Mouse (Mus musculus) left cerebral cortex, adult 18-20 months (tissue): ENCODE results near the gene Rcan1. TPM values are rescaled to one million over a fixed set of nuclear protein-coding genes. Genes with fewer than 3 reads are reported as not detected.
"Not testable (repeated sequence)": the region's sequence is repeated elsewhere in the genome, so short reads cannot be mapped to it uniquely, and the experiment has no call there.

Experiments
- DNase-seq, 2 experiments: peaks; one replicate each; pipeline ENCODE4 v3.0.0; 2021 to 2022; ENCODE audit warnings: low spot score in 2 of 2, mixed read lengths in 1 of 2
- total RNA-seq, 2 experiments: library from RNA; stranded (reverse); gene quantifications; 2 replicates each; pipeline ENCODE4 v1.2.3; 2021

The Rcan1 gene
- total RNA-seq, 2 experiments from 2014 or later, result 59.2 to 69.2 TPM

DNA sequence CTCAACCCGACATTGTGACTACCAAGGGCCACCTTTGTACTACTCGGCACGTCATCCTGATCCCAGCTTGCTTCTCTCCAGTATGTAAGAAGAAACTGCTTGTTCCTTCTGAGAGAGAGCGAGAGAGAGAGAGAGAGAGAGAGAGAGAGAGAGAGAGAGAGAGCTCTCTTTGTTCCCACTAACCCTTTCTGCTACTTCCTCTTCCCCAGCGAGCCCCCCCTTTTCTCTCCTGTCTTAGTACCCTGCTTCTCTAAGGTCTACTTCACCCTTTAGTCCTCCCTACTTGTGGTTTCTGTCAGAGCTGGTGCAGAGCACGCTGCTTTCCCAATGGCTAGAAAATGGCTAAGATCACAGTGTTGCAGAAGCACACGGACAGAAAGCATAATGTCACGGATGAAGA, 30.4 kb downstream of the Rcan1 start:
- no peak for DNase-seq

DNA sequence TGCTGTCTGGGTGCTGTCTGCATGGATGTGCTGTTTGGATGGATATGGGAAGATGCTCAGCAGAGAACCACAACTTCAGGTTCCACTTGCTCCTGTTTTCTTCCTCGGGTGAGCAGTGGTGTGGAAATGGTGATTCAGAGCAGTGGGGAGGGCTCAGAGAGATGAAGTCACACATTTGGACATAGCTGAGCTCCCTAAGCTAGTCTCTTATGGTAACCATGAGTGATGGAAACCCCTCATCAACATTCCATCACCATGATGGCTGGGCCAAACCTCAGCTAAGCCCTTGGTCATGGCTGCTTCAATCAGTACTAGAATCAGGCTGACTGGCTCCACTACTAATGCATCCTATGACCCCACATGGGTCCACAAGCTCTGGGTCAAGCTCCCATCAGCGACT, 30.9 kb downstream of the Rcan1 start:
- DNase-seq, result no peak

DNA sequence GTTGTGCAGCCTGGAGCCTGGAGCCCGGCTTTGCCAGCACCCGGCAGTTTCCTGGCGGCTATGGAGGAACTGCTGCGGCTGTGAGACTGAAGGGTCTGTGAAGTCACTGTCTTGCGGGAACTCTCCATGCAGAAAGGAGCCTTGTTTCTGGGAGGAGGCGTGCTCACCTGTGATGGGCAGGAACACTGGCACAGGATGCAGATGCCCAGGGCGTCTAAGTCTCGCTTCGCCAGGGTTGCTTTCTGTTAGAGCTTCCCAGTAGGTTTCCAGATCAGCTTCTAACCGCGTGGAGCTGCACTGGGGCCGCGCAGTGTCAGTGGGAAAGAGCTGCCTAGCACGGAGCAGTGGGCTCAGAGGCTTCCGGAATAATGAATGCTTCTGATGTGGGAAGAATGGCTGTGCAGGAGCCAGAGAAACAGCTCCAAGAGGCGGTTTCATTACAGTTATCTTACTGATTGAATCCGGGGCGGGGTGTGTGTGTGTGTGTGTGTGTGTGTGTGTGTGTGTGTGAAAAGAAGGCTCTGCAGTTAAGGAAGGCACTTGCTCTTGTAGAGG, 35.2 kb downstream of the Rcan1 start:
- DNase-seq, result no peak

DNA sequence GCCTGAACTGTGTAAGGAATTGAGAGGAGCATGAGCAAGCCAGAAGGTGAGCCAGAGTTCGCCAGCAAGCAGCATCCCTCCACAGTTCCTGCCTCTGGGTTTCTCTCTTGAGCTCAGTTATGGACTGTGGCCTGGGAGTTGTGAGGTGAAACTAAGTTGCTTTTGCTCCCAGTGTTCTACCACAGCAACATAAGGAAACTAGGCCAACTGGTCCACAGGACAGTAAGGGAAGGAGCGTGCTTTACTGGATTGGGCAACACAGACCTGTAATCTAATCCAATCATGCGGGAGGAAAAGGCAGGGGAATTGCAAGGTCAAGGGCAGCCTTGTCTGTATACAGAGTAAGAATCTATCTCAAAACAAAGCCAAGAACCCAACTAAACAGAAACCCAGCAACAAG, 37.5 kb downstream of the Rcan1 start:
- no peak for DNase-seq

DNA sequence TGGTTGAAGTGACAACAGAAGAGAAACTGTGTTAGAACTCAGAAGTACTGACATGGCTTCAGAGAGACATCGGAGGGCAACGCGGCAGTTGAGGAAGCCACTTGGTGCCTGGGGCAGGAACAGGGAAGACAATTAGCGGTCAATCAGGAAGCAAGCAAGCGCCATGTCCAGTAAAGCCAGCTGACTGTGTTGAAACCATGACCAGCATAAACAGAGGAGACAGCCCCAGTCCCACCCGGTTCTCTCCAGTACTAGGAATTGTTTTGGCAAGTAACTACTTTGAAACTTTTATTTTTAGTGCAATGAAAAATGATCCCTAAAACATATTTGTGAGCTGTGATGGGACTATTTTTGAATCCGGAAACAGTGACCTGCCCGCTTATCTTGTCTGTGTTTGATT, 39.9 kb downstream of the Rcan1 start:
- no peak for DNase-seq

DNA sequence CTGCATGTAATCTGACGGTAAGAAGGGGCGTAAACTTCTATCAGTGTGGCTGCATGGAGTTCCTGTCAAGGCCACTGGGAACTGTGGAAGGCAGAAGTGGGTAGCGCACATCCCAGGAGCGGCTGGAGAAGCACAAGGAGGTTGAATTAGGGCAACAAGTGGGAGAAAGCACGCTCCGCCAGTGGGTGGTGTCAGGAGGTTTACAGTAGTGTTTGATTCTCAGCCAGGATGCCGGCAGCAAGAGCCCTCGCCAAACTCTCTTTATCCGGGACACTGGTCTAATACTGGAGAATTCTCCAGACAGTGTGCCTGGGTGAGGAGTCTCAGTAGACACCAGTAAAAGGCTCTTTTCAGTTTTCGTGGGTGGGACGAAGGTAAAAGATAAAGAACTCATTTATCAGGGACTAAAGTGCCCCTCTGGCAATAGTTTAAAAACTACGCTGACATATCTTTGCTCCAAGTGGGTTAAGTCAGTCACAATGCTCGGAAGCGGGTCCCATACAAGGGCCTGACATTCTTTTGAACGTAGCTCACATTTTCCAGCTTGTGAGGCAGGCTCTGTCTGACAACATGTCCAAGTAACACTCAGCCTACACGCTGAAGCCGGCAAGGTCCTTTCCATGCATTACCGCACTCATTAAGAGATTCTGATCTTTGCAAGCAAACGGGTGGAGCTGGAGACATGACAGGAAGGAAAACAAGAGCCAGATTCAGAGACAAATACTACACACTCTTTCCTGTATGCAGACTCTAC, 42.3 kb downstream of the Rcan1 start:
- DNase-seq, result peak in 1 of 2 experiments; percentile 34

DNA sequence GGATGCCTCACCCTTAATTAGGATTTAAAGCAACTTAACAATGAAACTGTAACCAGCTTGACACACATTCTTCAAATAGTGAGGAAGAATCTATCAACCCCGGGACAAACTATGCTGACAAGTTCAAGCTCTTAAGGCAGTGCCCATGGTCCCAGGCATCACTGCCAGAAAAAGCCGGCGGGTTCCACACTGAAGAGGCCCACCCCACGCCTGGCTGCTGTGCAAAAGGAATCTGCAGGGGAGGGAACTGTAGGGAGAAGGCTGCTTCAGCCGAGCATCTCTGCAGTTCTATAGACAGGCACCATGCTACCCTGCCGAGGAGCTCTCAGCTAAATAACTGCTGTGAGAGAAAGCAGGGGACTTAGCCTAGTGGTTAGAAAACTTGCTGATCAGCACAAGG, 44.0 kb downstream of the Rcan1 start:
- no peak for DNase-seq

DNA sequence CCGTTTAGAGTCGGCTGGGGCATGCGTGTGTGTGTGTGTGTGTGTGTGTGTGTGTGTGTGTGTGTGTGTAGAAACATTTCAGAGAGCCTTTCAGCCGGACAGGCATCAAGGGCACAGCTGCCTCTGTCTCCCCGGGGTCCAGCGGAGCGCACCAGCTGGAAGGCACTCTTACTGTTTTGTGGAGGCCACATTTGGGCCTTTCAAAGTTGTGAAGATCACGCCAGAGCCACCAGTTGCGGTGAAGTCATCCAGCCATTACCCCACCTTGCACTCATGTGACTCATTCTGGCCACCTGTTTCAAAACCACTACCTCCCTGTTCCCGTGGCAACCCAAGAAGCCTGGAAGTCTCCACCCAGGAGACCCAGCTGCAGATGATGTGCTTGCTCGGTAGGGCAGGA, 44.8 kb downstream of the Rcan1 start:
- no peak for DNase-seq

DNA sequence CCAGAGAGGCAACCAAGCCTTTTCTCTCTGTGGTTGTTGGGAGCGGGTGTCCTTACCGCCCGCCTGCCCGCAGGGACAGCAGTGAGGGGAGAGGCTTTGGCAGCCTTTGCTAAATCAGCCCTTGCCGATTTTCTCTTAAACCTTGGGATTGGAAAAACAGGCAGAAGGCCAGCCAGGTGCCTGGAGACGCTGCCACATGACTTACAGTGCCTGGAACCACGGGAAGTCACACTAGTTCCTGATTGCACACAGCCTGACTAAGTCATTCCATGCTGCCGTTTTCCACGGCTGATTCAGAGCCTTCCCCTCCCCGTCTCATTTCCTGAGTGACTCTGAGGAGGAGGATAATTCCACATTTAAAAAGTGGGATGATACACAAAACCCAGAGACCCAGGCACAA, 47.3 kb downstream of the Rcan1 start:
- DNase-seq, result peak in 1 of 2 experiments; percentile 36

DNA sequence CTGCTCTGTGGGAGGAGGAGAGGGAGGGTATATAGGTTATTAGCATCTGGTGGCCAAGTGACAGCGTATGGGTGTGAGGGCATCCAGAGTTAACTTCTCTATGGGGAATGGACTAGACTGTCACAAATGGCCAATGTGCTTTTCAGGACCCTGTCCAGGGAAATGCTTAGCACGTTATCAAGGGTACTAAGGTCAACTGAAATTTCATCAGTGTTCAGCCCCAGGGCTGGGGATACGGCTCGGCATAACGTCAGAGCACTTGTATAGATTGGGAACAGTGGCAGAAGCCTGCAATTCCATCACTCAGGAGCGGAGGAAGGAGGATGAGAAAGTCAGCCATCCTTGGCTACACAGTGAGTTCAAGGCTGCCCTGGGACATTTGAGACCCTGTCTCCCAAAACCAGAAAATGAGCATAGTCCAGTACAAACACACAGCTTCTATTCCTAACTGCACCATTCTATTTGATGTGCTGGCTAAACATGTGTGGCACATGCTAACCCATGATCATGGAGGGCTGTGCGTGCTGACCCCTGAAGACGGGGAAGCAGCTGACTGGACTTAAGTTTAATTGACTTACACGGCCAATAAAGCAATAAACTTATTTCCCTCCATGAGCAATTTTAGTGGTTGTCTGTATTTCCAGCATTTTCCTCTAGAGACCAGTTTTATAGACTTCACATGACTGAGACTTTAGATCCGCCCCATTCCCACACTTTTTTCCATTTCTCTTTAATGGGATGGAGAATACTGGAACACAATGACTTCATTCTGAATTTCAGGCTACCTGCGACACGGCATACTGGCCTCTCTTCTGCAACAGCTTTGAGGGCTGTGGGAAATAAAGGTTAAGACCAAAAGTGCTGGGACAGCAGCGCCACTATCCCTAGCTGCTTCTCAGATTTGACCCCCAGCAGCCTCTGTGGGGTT, 48.0 kb downstream of the Rcan1 start:
- DNase-seq, result no peak

DNA sequence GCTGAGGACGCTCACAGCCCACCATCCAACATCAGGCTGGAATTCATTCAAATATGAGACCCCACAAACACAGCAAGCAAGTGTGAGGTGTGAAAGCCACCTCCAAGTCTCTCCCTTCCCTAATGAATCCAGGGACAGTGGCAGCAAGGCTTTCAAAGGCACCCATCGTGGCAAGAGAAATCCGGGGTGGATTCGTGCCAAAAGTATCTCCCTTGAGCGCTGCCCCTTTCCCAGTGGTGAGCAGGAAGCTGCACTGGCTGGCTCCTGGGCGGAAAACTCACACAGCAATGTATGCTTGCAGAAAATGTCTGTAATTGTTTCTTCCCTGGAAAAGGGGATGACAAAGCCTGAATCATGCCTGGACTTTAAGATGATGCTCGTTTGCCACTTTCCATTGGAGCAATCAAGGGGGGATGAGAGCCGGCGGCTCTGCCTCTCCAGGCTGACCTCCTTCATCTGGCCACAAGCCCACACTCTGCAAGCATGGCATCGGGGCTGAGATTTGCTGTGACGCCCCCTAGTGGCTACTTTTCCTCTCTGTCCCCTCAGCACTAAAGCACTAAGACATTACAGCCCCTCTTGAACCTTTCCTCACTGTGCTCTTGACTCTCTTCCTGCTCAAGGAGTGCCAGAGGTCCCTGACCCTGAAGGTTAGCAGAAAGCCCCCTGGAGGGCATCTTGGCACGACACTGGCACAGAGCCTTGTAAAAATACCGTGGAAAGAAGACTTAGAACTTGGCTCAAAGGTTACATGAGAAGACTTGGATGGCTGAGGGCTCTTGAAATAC, 49.3 kb downstream of the Rcan1 start:
- no peak for DNase-seq

DNA sequence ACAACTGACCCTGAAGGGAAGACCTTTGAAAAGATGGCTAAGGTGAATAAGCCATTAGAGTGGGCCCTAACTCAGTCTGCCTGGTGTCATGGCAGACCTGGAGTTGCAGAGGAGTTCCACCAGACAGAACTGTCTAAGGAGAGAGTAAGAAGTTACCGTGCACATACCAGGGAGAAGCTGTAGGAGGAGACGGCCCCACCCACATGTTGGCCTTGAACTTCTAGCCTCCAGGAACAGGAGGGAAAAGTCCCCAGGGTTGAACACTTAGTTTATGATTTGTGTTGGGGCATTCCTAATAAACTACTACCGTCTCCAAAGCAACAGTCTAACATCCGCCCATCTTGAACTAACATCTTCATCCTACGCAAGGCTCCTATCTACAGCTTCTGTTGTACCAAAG, 50.0 kb downstream of the Rcan1 start:
- DNase-seq, result no peak

DNA sequence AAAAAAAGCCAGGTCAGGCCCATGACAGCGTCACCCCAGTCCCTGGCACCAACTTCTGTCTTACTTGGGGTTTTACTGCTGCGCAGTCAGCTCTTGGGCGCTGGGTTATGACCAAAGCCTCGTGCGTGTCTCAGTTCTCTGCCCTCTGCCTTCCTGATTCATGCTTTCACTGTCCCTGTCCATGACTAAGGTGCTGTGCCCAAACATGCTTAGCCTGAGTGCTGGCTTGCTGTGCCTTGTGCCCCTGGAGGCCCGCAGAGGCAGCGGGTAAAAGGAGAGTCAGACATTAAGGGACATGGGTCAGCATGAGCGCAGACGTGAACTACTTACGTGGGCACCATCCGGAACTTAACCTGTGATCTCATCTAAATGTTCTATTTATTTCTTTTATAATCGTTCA, 51.6 kb downstream of the Rcan1 start:
- DNase-seq, result no peak

DNA sequence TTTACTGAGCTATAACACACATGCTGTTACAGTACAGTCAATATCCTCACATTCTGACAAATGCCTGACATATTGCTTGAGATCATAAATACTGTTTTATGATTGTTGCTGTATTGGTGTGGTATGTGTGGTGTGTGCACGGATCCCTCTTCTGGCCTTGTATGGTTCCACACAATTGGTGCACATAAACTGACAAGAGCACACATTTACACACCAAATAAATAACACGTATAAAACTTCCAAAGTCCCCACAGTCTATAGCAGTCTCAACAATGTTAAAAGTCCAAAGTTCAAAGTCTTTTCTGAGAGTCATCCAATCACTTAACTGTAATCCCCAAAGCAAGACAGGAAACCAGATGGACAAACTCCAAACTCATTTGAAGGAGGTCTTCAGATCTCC, 53.4 kb downstream of the Rcan1 start:
- no peak for DNase-seq

DNA sequence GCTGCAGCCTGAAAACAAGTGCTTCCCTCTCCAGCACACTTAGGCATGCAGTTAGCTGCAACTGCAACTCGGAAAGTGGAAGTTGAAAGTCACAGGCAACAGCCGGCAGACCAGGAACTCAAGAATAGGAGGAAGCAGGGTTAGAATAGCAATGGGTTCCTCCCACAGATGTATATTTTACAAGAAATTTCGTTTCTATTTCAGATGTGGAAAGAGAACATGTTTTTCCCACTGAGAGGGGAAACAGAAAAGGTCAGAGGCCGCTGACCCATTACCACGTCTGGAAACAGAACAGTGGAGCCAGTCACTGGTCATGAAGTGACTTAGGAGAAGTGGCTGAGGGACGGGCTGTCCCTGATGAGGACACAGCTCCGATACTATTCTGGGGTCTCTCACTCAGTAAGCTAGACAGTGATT, 55.0 kb downstream of the Rcan1 start:
- no peak for DNase-seq

DNA sequence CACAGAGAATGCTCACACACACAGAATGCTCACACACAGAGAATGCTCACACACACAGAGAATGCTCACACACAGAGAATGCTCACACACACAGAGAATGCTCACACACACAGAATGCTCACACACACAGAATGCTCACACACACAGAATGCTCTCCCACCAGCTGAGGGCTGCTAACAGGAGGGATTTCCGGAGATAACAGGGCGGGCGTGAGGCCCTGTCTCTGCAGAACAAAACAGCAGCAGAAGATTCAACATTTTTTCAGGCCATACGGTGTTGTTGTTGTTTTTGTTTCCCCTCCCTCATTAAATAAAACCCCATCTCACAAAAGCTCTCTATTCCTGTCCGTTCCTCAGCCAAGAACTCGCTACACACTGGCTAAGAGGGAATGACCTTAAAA, 55.6 kb downstream of the Rcan1 start:
- not testable (repeated sequence) for DNase-seq

DNA sequence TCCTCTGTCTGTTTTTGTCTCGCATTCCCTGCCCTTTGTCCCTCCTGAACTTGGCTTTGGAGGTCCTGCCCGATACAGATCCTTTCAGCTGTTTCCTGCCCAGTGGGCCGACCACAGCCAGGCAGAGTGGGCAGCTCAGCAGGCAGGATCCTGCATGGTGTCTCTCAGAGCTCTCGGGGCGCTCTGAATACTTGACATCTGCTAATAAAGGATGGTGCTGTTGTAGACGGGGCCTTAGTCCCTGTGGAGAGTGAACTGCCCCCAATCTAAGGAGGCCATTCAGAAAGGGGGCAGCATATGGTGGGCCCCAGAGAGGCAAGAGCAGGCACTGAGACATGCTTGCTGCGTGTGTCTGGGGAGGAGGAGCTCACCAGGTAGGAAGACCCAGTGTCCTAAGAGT, 57.8 kb downstream of the Rcan1 start:
- no peak for DNase-seq

DNA sequence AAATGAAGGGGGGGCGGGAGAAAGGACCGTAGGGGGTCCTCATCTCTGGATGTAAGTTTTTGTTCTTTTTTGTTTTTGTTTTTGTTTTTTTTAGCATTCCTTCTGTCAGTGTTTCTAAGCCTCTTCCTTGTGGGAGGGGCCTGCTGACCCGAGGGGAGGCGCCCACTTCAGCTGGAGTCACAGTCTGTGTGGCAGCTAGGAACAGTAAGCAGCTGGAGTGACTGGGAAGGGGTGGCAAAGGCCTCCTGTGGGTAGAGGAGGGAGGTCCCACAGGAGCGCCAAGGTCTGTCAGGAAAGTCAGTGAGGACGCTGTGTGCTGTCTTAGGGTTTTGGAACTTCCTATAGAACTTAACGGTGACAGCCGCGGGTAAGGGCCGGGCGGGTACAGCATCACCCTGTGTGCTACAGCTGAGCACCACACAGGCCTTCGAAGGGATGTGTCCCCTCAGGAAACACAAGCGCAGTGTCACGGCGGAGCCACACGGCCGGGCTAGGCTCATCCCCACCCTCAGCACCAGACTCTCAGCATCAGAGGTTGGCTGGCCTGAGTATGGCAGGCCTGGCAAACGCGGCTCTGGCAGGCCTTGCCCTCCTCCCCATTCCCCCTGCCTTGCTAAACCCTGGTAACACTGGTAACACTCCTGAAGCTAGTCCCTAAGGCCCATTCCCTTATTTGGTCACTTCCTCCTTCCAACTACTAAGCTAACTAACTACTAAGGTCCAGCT, 58.5 kb downstream of the Rcan1 start:
- DNase-seq, result no peak

DNA sequence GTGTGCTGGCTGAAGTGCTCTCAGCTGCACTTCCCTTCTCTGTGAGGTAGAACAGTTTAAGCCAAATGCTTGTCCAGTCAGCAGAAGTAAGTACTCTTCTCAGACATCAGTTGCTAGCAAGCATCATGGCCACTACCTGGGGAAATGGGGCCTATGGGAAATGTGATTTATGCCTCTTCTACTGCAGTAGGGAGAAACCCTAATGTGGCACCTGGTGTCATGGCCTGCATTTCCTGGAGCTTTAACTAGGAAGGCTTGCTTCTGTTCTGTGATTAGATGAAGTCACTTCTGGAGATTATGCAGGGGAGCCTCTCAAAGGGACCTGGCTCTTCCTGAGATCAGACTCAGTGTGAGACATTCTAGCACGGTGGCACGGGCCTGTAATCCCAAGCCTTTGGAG, 60.3 kb downstream of the Rcan1 start:
- no peak for DNase-seq

DNA sequence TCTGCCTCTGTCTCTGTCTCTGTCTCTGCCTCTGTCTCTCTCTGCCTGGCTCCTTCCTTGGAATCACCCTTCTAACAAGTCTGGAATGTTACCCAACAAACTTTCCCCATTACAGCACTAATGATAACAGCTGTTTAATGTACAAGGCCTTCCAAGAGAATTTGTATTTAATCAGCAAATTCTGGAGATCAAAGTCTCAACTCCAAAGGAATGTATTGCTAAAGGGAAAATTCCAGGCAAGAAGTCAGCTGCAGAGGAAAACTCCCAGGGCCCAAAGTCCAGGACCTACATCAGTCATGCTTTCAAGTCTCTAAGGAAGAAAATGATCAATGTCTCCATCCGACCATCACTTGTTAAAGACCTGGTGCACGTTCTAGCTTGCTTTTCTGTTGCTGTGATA, 62.8 kb downstream of the Rcan1 start:
- DNase-seq, result no peak

DNA sequence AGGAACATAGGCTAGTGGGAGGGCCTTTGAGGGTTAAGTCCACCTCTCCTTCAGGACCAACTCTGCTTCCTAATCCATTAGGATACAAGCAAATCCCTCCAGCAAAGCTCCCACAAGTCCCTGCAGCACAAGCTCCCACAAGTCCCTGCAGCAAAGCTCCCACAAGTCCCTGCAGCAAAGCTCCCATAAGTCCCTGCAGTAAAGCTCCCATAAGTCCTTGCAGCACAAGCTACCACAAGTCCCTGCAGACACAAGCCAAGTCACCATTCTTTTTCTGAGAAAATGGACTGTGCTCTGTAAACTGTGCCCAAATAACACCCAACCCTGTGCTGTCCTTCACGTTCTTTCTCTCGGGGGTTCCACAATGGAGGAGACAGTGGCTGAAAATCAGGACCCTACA, 66.5 kb downstream of the Rcan1 start:
- no peak for DNase-seq
